Mouse (Mus musculus): ENCODE data around the gene 4930544D05Rik. TPM values are rescaled to one million over a fixed set of nuclear protein-coding genes. Genes with fewer than 3 reads are reported as not detected.
A peak's percentile ranks its signal among the peaks of the same experiment; 100 is the strongest.

Gene 4930544D05Rik
- polyA plus RNA-seq, 1 experiment from 2014 or later = not detected

GRCm38 (mm10) chr11:70621972-70622814, 6.5 kb downstream of the 4930544D05Rik start:
- no peaks in the 10 kb centered on the region for H3K27me3 ChIP-seq
- CTCF ChIA-PET = interaction anchor here (1.0 to 1.4 kb wide), 2 partner anchors 9 to 105 kb away, joined by 3 to 4 read pairs; no protein-coding TSS in a partner anchor
- POLR2A ChIA-PET = interaction anchor here (1.1 kb wide), 1 partner anchor 21 kb away, joined by 3 read pairs; no protein-coding TSS in a partner anchor
- TF ChIP-seq CTCF (IDR thresholded peaks at IDR 0.05) = no peak
- ATAC-seq (peak; percentile 26), DNase-seq (ENCODE audit: low read depth, low spot score) (no peak)
- in situ Hi-C loops (cut with MboI; ENCODE audit: low pct_unique_long_range_greater_than_20kb) = loop anchor here (5.0 kb wide), 1 partner anchor 205 kb away; no protein-coding TSS in a partner anchor

DNA sequence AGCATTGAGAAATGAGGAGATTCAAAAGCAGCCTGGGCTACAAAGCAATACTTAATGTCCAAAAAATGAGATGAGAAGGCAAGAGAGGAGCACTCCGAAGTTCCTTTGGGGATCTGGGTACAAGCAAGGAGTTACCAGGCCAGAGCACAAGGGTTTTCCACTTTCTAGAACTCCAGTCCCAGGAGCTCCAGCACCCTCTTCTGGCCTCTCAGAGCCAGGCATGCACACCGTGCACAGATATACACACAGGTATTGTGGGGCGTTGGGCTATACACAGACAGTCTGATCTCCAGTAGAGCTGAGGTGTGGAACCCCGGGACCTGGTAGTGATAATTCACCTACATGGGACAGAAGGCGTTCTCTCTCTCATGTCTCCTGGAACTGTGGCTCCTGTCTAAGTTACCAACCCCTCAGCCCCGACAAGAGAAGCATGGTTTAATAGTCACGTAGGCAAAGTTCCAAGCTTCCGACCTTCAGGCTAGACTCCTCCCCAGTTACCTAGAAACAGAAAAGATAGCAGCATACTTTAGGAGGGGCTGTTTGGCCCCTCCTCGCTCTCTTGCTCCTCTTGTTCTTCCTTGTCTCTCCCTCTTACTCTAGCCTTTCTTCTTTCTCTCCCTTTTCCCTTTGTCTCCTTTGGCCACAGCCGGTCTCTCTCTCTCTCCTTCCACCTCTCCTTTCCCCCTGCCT, 7.5 kb downstream of the 4930544D05Rik start:
- TF ChIP-seq CTCF (IDR thresholded peaks at IDR 0.05) = no peak
- ATAC-seq (no peak), DNase-seq (ENCODE audit: low read depth, low spot score) (no peak)
- ChIA-PET CTCF (interaction anchor here (1.0 kb wide), 1 partner anchor 8 kb away, joined by 3 read pairs; no protein-coding TSS in a partner anchor), POLR2A (interaction anchor here (1.1 kb wide), 1 partner anchor 22 kb away, joined by 3 read pairs; no protein-coding TSS in a partner anchor)
- in situ Hi-C loops (cut with MboI; ENCODE audit: low pct_unique_long_range_greater_than_20kb) = loop anchor here (5.0 kb wide), 1 partner anchor 206 kb away; no protein-coding TSS in a partner anchor
- no peaks in the 10 kb centered on the region for H3K27me3 ChIP-seq

DNA sequence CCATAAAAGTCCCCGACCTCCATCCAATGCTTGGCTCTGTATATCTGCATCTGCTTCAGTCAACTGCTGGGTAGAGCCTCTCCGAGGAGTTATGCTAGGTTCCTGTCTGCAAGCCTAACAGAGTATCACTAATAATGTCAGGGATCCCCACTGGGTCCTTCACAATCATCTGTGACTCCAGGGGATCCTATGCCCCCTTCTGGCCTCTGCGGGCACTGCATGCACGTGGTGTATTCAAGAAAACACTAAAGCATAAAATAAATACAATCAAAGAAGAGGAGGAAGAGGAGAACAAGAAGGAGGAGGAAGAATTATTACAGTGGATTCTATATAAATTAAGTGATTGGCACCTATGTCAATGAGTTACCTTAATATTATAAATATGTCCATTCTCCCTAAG, 9.8 kb downstream of the 4930544D05Rik start:
- ATAC-seq = no peak

DNA sequence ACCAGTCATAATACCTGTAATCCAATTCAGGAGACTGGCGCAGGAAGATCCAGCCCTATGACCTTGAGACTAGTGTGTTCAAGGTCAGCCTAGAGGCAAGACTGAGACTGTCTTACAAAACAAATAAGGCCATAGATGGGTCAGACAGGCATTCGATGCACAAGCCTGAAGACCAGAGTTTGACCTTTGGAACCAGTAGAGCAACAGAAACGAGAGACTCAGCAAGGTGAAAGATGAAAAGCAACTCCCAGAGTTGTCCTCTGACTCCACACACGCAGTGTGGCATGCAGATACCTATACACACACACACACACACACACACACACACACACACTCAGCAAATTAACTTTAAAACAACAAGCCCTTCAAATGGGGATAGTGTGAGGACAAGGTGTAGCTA, 11.2 kb downstream of the 4930544D05Rik start:
- no peak for TF ChIP-seq CTCF (IDR thresholded peaks at IDR 0.05)
- DNase-seq (ENCODE audit: low read depth, low spot score) (no peak), ATAC-seq (no peak)
- ChIA-PET CTCF (interaction anchor here (1.3 to 2.3 kb wide), 3 partner anchors 8 to 151 kb away, joined by 3 to 6 read pairs (median 4); no protein-coding TSS in a partner anchor), POLR2A (interaction anchor here (0.8 to 1.3 kb wide), 2 partner anchors 11 to 15 kb away, joined by 4 read pairs; no protein-coding TSS in a partner anchor)
- in situ Hi-C loops (cut with MboI; ENCODE audit: low pct_unique_long_range_greater_than_20kb) = no loop called here
- no peaks in the 10 kb centered on the region for H3K27me3 ChIP-seq

More for the DNA sequence above, 9.8 kb downstream of the 4930544D05Rik start:
- POLR2A ChIA-PET = interaction anchor here (1.1 kb wide), 1 partner anchor 44 kb away, joined by 3 read pairs; the partner anchor contains the start of gene Spag7
- H3K27me3 ChIP-seq = no peaks in the 10 kb centered on the region
- TF ChIP-seq CTCF (IDR thresholded peaks at IDR 0.05) = peak; percentile 76
- no peak for DNase-seq (ENCODE audit: low read depth, low spot score)
- CTCF ChIA-PET = interaction anchor here (0.6 to 2.3 kb wide), 3 partner anchors 9 to 108 kb away, joined by 3 to 6 read pairs (median 6); no protein-coding TSS in a partner anchor
- in situ Hi-C loops (cut with MboI; ENCODE audit: low pct_unique_long_range_greater_than_20kb) = no loop called here

DNA sequence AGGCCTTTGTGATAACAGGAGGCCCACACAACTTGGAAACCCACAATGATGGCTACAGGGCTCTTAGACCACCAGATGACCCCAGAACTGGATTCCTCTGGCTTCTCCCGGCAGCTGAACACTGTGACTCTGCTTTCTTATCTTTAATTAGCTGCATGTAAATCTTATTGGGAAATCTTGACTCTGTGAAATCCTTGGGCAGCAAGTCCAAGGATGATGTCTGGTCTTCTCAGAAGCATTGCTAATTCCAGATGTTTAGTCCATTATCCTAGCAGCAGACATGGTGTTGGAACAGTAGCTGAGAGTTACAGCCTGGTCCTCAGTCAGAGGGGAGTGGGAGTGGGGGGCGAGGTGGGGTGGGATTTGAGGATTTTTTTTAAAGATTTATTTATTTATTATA, 12.8 kb downstream of the 4930544D05Rik start:
- no peak for ATAC-seq
- H3K27me3 ChIP-seq = no peaks in the 10 kb centered on the region
- in situ Hi-C loops (cut with MboI; ENCODE audit: low pct_unique_long_range_greater_than_20kb) = no loop called here
- no peak for TF ChIP-seq CTCF (IDR thresholded peaks at IDR 0.05)
- ChIA-PET POLR2A (no interaction called here), CTCF (no interaction called here)
- DNase-seq (ENCODE audit: low read depth, low spot score) = no peak

- in situ Hi-C loops (cut with MboI; ENCODE audit: low pct_unique_long_range_greater_than_20kb) = no loop called here
- CTCF ChIA-PET = interaction anchor here (1.0 to 1.2 kb wide), 2 partner anchors 9 to 105 kb away, joined by 3 read pairs; no protein-coding TSS in a partner anchor
- peak; percentile 36 for TF ChIP-seq CTCF (IDR thresholded peaks at IDR 0.05)
Observed at GRCm38 (mm10) chr11:70629557-70629956, 13.9 kb downstream of the 4930544D05Rik start.

GRCm38 (mm10) chr11:70630129-70630528, 14.5 kb downstream of the 4930544D05Rik start:
- CTCF ChIA-PET = interaction anchor here (1.0 to 1.2 kb wide), 2 partner anchors 8 to 104 kb away, joined by 3 read pairs; no protein-coding TSS in a partner anchor
- in situ Hi-C loops (cut with MboI; ENCODE audit: low pct_unique_long_range_greater_than_20kb) = loop anchor here (5.0 kb wide), 1 partner anchor 122 kb away; no protein-coding TSS in a partner anchor
- POLR2A ChIA-PET = interaction anchor here (0.6 to 1.1 kb wide), 2 partner anchors 15 to 105 kb away, joined by 3 read pairs; no protein-coding TSS in a partner anchor
- TF ChIP-seq CTCF (IDR thresholded peaks at IDR 0.05) = no peak
- ATAC-seq = no peak
- no peaks in the 10 kb centered on the region for H3K27me3 ChIP-seq
- DNase-seq (ENCODE audit: low read depth, low spot score) = no peak

More at GRCm38 (mm10) chr11:70629557-70629956, 13.9 kb downstream of the 4930544D05Rik start:
- no peaks in the 10 kb centered on the region for H3K27me3 ChIP-seq
- POLR2A ChIA-PET = interaction anchor here (0.6 kb wide), 1 partner anchor 105 kb away, joined by 3 read pairs; no protein-coding TSS in a partner anchor
- no peak for DNase-seq (ENCODE audit: low read depth, low spot score)
- no peak for ATAC-seq

DNA sequence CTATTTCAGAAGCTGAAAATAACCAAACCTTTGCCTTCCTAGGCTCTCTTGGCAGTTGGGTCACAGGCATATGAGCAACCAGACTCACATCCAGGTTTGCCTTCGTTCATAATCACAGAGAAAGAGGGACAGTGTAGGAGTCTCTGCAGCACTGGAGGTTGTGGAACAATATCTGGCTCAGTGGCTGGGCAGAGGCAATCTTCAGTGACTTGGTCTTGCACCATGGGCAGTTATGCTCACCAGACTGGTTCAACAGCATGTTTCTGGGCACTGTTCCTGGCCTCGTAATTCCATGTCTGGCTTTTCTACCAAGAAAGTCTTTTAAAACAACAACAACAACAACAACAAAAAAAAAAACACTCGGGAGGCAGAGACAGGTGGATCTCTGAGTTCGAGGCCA, 20.0 kb downstream of the 4930544D05Rik start:
- no peak for ATAC-seq
- ChIA-PET CTCF (interaction anchor here (1.1 to 2.0 kb wide), 2 partner anchors 10 to 12 kb away, joined by 3 to 6 read pairs; partner anchors contain the start of genes Rnf167 and Slc25a11), POLR2A (no interaction called here)
- no peaks in the 10 kb centered on the region for H3K27me3 ChIP-seq
- no peak for TF ChIP-seq CTCF (IDR thresholded peaks at IDR 0.05)
- in situ Hi-C loops (cut with MboI; ENCODE audit: low pct_unique_long_range_greater_than_20kb) = no loop called here
- no peak for DNase-seq (ENCODE audit: low read depth, low spot score)

DNA sequence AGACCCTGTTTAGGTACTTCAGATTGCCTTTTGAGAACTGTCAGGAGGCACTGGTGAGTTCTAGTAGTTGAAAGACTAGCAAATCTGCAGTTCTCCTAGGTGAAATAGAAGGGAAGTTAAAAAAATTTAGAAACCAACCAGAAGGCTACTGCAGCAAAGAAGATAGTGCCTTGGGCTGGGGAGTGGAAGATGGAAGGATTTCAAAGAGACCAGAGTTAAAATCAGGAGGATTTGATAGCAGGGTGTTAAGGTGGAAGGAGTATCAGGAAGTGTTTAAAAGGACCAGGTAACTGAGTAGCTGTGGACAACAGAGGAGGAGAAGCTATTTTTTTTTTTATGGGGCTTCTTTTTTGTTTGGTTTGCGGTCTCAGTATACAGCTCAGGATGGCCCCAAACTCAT, 22.1 kb downstream of the 4930544D05Rik start:
- in situ Hi-C loops (cut with MboI; ENCODE audit: low pct_unique_long_range_greater_than_20kb) = no loop called here
- POLR2A ChIA-PET = interaction anchor here (1.4 kb wide), 1 partner anchor 11 kb away, joined by 4 read pairs; no protein-coding TSS in a partner anchor
- ATAC-seq (no peak), DNase-seq (ENCODE audit: low read depth, low spot score) (no peak)
- H3K27me3 ChIP-seq = no peaks in the 10 kb centered on the region
- CTCF ChIA-PET = interaction anchor here (0.7 kb wide), 1 partner anchor 8 kb away, joined by 3 read pairs; no protein-coding TSS in a partner anchor
- no peak for TF ChIP-seq CTCF (IDR thresholded peaks at IDR 0.05)

- no peak for DNase-seq (ENCODE audit: low read depth, low spot score)
- TF ChIP-seq CTCF (IDR thresholded peaks at IDR 0.05) = no peak
- ChIA-PET CTCF (interaction anchor here (0.7 kb wide), 1 partner anchor 8 kb away, joined by 3 read pairs; no protein-coding TSS in a partner anchor), POLR2A (interaction anchor here (1.4 kb wide), 1 partner anchor 12 kb away, joined by 4 read pairs; no protein-coding TSS in a partner anchor)
- ATAC-seq = no peak
- in situ Hi-C loops (cut with MboI; ENCODE audit: low pct_unique_long_range_greater_than_20kb) = no loop called here
- no peaks in the 10 kb centered on the region for H3K27me3 ChIP-seq
Observed at GRCm38 (mm10) chr11:70638293-70638692, 22.6 kb downstream of the 4930544D05Rik start.
